Mouse (Mus musculus) bone marrow macrophage, adult 2 months (primary cell): Measurements from ENCODE around the gene Glis3. TPM values are rescaled to one million over a fixed set of nuclear protein-coding genes. Genes with fewer than 3 reads are reported as not detected.

Experiments used
- H3K27ac ChIP-seq: 2 replicates; pipeline ENCODE4 v1.5.1; 2012; ENCODE audit warnings: low read depth, low read length; ENCODE audit not compliant: insufficient read depth
- H3K4me1 ChIP-seq: 2 replicates; pipeline ENCODE4 v1.6.1; 2012; ENCODE audit warnings: low read length; ENCODE audit not compliant: control insufficient read depth, insufficient read depth
- H3K4me3 ChIP-seq: 2 replicates; pipeline ENCODE4 v1.5.1; 2012; ENCODE audit warnings: mild to moderate bottlenecking, low read length, moderate library complexity; ENCODE audit not compliant: insufficient read depth
- CTCF ChIP-seq: IDR thresholded peaks from 2 replicates; pipeline ENCODE4 v1.5.1; 2012; ENCODE audit warnings: low read depth, mild to moderate bottlenecking, low read length, moderate library complexity
- POLR2A ChIP-seq: IDR thresholded peaks from 2 replicates; pipeline ENCODE4 v1.6.1; 2012; ENCODE audit warnings: mild to moderate bottlenecking, low read depth, low read length, borderline replicate concordance
- polyA plus RNA-seq: library from polyadenylated mRNA; stranded (reverse); fragments of >200 nt; gene quantifications from 2 replicates; pipeline ENCODE4 v1.2.4, GENCODE M21; 2012; ENCODE audit not compliant: missing spikeins, insufficient read depth, insufficient read length

The Glis3 gene
- polyA plus RNA-seq, 1 experiment: 3.4 TPM

DNA sequence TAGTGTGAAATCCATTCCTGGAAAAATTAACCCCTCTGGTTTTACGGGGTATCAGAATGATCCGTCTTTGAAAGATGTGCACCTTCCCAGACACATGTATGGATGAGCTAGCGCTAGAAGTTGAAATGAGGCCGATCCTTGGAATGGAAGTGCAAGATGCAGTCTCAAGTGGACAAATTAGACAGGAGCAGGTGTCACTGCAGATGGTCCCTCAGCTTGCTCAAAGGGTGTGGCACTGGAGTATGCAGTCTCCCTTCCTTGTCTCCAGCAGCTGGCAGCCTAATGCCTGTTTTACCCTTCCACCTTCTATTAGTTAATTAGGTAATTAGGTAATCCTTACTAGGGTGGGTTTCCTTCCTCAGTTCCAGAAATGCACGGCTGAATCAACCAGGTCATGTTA is 53.7 kb downstream of the Glis3 start:
- Histone ChIP-seq H3K27ac (no peak overlapping the region), H3K4me1 (no peaks in the 10 kb centered on the region), H3K4me3 (no peak overlapping the region)
- TF ChIP-seq POLR2A (no peak), CTCF (no peak)

GRCm38 (mm10) chr19:28624571-28624970 is 55.3 kb downstream of the Glis3 start:
- no peak overlapping the region for H3K27ac ChIP-seq
- TF ChIP-seq CTCF: no peak
- no peak for TF ChIP-seq POLR2A
- no peak overlapping the region for H3K4me3 ChIP-seq
- H3K4me1 ChIP-seq: no peaks in the 10 kb centered on the region

GRCm38 (mm10) chr19:28623726-28624125 is 56.2 kb downstream of the Glis3 start:
- no peak for TF ChIP-seq POLR2A
- Histone ChIP-seq H3K4me1 (no peaks in the 10 kb centered on the region), H3K4me3 (no peak overlapping the region), H3K27ac (no peak overlapping the region)

GRCm38 (mm10) chr19:28621608-28622505 is 58.0 kb downstream of the Glis3 start:
- TF ChIP-seq CTCF (no peak), POLR2A (no peak)
- Histone ChIP-seq H3K4me3 (no peak overlapping the region), H3K4me1 (no peaks in the 10 kb centered on the region), H3K27ac (no peak overlapping the region)

- no peak overlapping the region for H3K4me3 ChIP-seq
- H3K4me1 ChIP-seq: no peaks in the 10 kb centered on the region
- TF ChIP-seq CTCF (no peak), POLR2A (no peak)
- no peak overlapping the region for H3K27ac ChIP-seq
Measured at GRCm38 (mm10) chr19:28617736-28618135, 62.1 kb downstream of the Glis3 start.

DNA sequence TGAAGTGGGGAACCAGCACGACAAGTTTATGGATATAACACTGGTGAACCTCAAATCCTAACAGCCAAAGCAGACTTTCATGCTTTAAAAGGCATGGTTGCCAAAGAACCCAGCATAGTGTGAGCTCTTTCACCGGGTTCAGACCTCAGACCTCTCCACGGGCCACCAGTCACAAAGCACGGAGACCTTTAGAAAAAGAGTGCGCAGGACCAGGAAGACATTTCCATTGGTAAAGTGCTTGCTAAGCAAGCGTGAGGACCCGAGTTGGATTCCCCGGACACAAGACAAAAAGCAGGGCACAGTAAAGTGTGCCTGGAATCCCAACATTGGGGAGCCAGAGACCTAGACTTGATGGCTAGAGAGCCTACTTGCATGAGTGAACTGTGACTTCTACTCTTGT is 62.7 kb downstream of the Glis3 start:
- H3K4me1 ChIP-seq: no peaks in the 10 kb centered on the region
- H3K27ac ChIP-seq: no peak overlapping the region
- no peak for TF ChIP-seq POLR2A
- TF ChIP-seq CTCF: no peak
- H3K4me3 ChIP-seq: no peak overlapping the region

- Histone ChIP-seq H3K4me3 (no peak overlapping the region), H3K4me1 (no peaks in the 10 kb centered on the region), H3K27ac (no peak overlapping the region)
- TF ChIP-seq CTCF (no peak), POLR2A (no peak)
Measured at GRCm38 (mm10) chr19:28616487-28616886, 63.4 kb downstream of the Glis3 start.

- TF ChIP-seq CTCF (no peak), POLR2A (no peak)
- H3K4me1 ChIP-seq: no peaks in the 10 kb centered on the region
- H3K27ac ChIP-seq: no peak overlapping the region
- no peak overlapping the region for H3K4me3 ChIP-seq
Measured at GRCm38 (mm10) chr19:28612249-28612648, 67.6 kb downstream of the Glis3 start.

GRCm38 (mm10) chr19:28608747-28609146 is 71.1 kb downstream of the Glis3 start:
- Histone ChIP-seq H3K27ac (no peak overlapping the region), H3K4me1 (no peaks in the 10 kb centered on the region), H3K4me3 (no peak overlapping the region)
- TF ChIP-seq CTCF: no peak
- TF ChIP-seq POLR2A: no peak

GRCm38 (mm10) chr19:28608277-28608676 is 71.6 kb downstream of the Glis3 start:
- H3K27ac ChIP-seq: no peak overlapping the region

More at GRCm38 (mm10) chr19:28608277-28608676, 71.6 kb downstream of the Glis3 start:
- Histone ChIP-seq H3K4me1 (no peaks in the 10 kb centered on the region), H3K4me3 (no peak overlapping the region)
- no peak for TF ChIP-seq POLR2A
- no peak for TF ChIP-seq CTCF
